Mouse (Mus musculus) left cerebral cortex, adult 11 months (tissue): Measurements from ENCODE around the gene Epb41l1.

Source experiments
- DNase-seq: peaks from one replicate; pipeline ENCODE4 v3.0.0; 2022; ENCODE audit warnings: low spot score

Epb41l1 gene

DNA sequence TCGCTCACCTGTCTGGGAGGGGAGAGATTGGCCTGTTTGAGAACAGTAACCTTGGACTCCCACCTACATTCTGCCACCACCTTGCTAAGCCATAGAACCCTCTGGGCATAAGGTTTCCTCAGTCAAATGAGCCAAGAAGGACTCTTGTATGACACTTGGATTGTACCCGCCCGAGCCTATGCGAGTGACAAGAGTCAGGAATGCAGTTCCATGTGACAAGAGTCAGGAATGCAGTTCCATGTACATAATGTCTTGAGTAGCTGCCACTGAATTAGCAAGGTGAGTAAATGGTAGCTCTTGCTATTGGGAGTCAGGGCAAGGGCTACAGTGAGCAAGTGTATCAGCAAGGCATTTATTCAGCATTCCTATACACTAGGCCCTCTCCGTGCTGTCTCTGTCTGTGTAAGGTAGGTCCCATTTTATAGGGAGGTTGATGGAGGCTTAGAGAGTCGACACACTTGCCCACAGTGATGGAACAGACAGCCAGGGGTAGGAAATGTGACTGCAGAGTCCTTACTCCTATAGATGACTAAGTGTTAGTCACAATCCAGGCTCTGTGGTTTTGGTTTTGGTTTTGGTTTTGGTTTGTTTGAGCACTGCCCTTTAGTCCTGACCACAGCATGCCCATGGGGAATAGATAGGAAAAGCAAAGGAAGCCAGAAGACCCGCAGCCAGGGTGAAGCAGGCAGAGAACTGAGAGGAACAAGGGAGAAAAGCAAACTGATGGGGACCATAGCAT, 118.3 kb downstream of the Epb41l1 start:
- DNase-seq: no peak

DNA sequence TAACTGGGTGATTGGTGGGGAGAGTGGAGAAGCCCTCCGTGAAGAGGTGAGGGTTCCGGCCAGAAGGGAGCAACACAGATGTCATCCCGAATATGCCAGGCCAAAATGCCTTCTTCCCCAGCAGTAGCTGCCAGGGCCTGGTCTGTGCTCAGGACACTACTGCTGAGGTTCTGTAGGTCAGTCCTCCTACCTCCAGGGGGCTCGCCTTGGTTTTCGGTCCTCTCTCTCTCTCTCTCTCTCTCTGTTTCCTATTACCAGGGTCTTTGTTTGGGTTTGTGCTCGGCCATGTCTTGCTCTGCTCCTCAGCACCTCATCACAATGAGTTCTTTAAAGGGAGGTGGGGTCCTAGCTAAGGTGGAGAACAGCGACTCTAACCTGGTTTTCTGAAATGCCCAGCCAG, 120.3 kb downstream of the Epb41l1 start:
- DNase-seq: no peak

DNA sequence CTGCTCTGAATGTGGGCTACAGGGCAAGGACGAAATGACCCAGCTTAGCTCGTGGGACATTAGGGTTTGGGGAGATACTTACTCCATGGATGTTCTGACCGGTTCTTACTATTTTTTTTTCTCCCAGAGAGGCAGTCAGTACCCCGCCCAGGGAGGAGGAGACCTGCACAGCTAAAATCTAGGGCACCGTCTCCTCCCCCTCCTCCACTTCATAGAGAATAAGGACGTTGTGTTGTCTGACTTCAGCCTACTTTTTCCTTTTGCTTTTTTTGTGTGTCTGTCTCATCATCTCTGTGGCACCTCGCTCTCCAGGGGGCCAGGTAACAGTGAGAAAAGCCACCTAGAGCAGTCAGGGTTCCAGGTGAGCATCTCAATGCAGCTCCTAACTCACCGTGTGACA, 121.7 kb downstream of the Epb41l1 start:
- no peak for DNase-seq

- DNase-seq: no peak
Observed at GRCm38 (mm10) chr2:156543804-156544203, 123.1 kb downstream of the Epb41l1 start.

GRCm38 (mm10) chr2:156547123-156547891, 126.6 kb downstream of the Epb41l1 start, which contains the start of gene Aar2:
TSS of gene Aar2 (plus strand) at chr2:156547584.
- DNase-seq: peak; percentile 37

DNA sequence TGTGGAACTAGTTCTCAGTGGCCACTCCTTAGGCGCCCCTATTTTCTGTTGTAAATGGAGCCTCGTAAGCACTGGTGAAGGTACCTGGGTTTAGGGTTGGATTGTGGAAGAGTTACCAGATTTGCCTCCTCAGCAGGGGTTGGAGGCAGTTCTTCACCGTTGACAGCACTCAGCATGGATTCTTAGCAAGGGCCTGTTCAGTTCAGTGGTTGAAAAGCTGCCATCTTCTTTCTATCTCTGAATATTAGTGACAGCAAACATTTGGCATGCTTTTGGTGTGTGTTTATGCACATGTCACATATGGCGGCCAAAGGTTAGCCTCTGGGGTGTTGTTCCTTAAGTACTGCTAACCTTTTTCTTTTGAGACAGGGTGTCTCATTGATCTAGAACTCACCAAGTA, 131.7 kb downstream of the Epb41l1 start:
- DNase-seq: no peak

DNA sequence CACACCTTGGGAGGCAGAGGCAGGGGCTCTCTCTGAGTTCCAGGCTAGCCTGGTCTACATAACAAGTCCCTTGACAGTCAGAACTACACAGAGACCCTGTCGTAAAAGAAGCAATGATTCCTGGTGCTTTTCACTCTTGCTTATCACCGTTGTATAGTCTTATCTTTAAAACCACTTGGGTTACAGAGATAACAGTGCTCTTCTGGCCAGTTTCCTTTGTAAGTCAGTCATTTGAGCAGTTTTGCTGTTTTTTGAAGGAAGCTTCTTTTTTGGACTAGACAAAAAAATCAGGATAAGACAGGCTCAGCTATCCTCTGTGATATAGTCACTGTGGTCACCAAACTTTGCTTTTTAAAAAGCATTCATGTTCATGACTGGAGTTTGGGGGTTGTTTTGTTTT, 141.1 kb downstream of the Epb41l1 start:
- no peak for DNase-seq

DNA sequence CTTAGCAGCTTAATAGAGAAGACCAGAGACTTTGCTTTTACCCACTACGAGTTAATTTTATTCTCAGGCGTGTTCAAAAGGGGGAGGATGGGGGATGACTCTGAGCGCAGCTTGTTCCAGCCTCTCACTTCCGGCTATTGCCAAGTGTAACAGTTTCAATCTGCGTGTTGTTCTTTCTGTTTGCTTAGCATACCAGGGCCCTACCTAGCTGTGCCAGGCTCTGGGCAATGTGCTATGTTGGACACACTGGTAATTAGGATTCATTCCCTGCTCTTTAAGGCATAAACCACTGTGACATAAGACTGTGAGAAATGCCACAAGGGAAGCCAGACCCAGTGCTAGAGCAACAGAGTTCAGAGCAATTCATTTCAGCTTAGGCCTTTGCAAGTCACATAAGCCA, 142.8 kb downstream of the Epb41l1 start:
- no peak for DNase-seq

DNA sequence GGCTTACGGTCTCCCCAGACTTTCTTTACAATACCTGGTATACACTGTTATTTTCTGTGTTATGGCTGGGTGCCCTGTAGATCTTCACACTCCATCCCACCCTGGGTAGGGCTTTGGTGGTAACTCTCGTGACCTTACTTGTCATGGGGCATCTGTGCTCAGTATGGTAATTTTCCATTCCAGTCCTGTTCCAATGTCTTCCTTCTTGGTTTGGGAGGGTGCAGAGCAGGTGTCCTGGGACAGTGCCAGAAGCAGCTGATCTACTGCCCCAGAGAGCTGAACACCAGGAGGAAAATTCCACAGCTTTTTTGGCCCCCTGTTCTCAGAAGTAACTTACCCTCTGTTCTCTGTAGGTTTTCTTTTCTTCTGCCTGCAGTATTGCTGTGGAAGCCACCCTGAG, 145.8 kb downstream of the Epb41l1 start:
- no peak for DNase-seq

- no peak for DNase-seq
Observed at GRCm38 (mm10) chr2:156568647-156569046, 147.9 kb downstream of the Epb41l1 start.

GRCm38 (mm10) chr2:156569261-156569660, 148.6 kb downstream of the Epb41l1 start:
- DNase-seq: no peak

- no peak for DNase-seq
Observed at GRCm38 (mm10) chr2:156571521-156571920, 150.8 kb downstream of the Epb41l1 start.

DNA sequence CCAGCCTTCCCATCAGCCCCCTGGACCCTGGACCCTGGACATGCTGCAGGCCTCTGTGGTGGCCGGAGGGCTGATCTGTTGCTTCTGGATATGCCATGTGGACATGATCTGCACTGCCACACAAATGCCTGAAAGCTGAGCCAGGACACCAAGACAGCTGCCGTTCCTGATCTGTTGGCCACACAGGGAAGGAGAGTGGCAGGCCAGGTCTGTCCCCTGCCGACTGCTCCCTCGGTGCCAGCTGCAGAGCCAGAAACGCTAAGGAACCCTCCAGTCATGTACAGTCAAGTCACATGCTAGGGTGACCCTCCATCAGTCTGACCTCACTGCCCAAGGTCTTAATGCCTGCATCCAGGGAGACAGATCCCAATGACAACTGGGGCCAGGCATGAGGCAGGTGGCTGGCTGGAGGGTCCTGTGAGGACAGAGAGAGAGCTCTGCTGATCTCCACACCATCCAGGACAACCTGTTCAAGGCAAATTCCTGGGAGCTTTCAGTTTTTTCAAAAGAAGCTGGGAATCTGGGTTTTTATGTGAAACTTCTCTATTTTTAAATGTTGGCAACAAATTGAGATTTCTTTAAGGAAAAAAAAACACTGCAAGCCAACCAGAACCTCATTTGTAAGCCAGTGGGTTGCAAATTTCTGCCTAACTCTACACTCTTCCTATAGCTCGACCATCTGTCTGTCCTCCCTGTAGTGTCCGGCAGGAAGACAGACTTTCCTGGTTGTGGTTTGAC, 156.3 kb downstream of the Epb41l1 start:
- no peak for DNase-seq

DNA sequence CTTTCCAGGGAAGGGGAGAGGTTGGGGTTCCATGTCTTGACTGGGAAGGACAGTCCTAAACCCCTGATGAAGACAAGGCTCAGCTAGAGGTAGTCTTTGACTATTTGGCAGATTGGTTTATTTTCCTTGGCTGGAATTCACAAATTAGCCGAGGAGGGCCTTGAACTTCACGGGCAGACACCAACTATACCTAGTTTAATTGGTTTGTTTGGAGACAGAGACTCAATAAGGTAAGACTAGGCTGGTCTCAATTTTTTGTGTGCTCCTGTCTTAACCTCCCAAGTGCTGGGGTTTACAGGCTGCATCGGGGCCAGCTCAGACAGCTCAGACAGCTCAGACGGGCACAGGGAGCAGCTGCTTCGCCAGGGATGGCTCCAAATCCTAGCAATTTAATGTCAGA, 159.8 kb downstream of the Epb41l1 start:
- DNase-seq: no peak

GRCm38 (mm10) chr2:156581244-156581643, 160.5 kb downstream of the Epb41l1 start:
- DNase-seq: peak; percentile 81

DNA sequence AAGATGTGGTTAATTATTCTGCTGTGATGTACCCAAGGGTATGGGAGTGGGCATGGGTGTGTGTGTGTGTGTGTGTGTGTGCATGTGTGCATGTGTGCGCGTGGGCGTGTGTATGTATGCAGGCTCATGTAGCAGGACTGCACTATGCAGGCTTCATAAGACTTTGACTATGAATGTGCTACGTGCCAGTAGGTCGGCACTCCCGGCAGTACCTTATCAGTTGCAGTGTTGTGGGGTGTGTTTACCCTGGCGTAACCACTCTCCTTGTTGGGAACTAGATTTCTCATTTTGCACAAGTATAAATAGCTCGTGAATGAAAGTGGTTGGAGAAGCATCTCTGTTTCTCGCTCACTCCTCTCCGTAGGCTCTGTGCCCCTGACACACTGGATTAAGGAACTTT, 162.2 kb downstream of the Epb41l1 start:
- no peak for DNase-seq

DNA sequence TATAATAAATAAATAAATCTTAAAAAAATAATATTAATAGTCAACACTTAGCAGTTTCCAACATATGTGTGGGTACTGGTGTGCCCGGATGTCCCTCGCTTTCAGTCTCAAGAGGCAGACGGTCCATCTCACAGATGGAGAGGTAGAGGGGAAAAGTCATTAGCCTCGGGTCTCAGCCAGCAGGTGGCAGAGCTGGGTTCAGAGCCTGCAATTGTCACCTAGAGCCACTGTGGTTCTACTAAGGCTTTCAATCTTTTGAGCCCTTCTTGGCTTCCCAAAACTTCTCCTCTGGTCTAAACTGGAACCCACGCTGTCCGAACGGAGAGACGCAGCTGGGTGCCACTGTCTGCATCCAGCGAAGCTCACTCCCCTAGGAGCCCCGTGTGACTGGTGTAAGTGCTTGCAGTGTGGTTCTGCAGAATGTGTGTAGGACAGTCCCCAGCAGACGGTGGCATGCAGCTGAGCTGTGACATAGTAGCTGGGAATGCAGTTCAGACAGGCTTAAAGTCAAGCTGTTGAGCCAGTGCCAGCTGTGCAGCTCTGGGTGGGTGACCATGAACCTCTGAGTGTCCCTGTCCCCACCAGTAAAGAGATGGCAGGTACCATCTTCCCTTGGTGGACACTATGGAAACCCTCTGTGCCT, 163.6 kb downstream of the Epb41l1 start:
- DNase-seq: no peak

GRCm38 (mm10) chr2:156584797-156585471, 164.2 kb downstream of the Epb41l1 start:
- DNase-seq: no peak

- DNase-seq: no peak
Observed at GRCm38 (mm10) chr2:156589481-156589880, 168.8 kb downstream of the Epb41l1 start.
